Mouse (Mus musculus): ENCODE data around the gene Calhm2. TPM values are rescaled to one million over a fixed set of nuclear protein-coding genes. Genes with fewer than 3 reads are reported as not detected.
A peak's percentile ranks its signal among the peaks of the same experiment; 100 is the strongest.

Calhm2 gene
- polyA plus RNA-seq, 1 experiment from 2014 or later = 5.2 TPM

DNA sequence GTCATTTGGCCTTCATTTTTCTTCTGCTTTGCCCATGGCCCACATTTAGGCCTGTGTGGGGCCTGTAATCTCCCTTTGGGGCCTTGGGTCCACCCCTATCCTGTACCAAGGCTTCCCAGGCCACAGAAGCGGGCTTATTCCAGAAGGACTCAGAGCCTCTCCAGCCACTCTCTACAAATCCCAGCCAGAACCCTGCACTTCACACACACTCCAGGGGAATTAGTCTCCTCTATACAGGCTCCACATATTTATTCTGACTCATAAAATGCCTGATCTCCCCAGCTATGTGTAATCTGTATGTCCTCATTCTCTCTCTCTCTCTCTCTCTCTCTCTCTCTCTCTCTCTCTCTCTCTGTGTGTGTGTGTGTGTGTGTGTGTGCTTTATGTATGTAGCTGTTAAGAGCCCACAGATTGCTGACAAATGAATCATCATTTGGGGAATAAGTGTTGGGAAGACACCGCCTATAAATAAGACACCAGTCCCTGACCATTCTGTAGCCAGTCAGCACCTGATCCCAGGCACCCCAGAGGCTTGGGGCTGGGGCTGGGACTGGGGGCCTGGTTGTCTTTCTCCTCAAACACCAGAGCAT lies 38.9 kb upstream of the Calhm2 start:
- H3K36me3 ChIP-seq (ENCODE audit: control insufficient read depth, insufficient read depth) = no peaks in the 10 kb centered on the region
- 68% methylated on average over 2 of the region's 2 CpGs for WGBS
- H3K4me3 ChIP-seq (ENCODE audit: low read length) = no peak overlapping the region
- H3K4me1 ChIP-seq (ENCODE audit: control insufficient read depth, insufficient read depth, low read length) = peaks cover 3% of the 10 kb centered on the region; the same call in 1 of the 2 replicates
- H3K27ac ChIP-seq (ENCODE audit: low read length) = no peak overlapping the region
- ATAC-seq (replicated peaks; ENCODE audit: extremely low read depth, insufficient read depth, low FRiP score) = no peak
- no peak overlapping the region for H3K9ac ChIP-seq (ENCODE audit: low read length)
- H3K27me3 ChIP-seq (ENCODE audit: control insufficient read depth, insufficient read depth, low read length) = peaks cover 43% of the 10 kb centered on the region
- H3K4me2 ChIP-seq (ENCODE audit: low read depth, low read length) = no peak overlapping the region
- no peaks in the 10 kb centered on the region; the same call in 1 of the 2 replicates for H3K9me3 ChIP-seq (replicated peaks; ENCODE audit: control insufficient read depth, low read length)

- H3K9ac ChIP-seq (ENCODE audit: low read length) = no peak overlapping the region
- WGBS = 56% methylated on average over 2 of the region's 2 CpGs
- H3K27me3 ChIP-seq (ENCODE audit: control insufficient read depth, insufficient read depth, low read length) = peaks cover 34% of the 10 kb centered on the region
- H3K36me3 ChIP-seq (ENCODE audit: control insufficient read depth, insufficient read depth) = no peaks in the 10 kb centered on the region
- H3K4me2 ChIP-seq (ENCODE audit: low read depth, low read length) = no peak overlapping the region
- peaks cover 3% of the 10 kb centered on the region; the same call in 1 of the 2 replicates for H3K4me1 ChIP-seq (ENCODE audit: control insufficient read depth, insufficient read depth, low read length)
- no peak for ATAC-seq (replicated peaks; ENCODE audit: extremely low read depth, insufficient read depth, low FRiP score)
- H3K27ac ChIP-seq (ENCODE audit: low read length) = no peak overlapping the region
- H3K9me3 ChIP-seq (replicated peaks; ENCODE audit: control insufficient read depth, low read length) = no peaks in the 10 kb centered on the region
- no peak overlapping the region for H3K4me3 ChIP-seq (ENCODE audit: low read length)
Observed at GRCm38 (mm10) chr19:47175472-47175871, 37.4 kb upstream of the Calhm2 start.

DNA sequence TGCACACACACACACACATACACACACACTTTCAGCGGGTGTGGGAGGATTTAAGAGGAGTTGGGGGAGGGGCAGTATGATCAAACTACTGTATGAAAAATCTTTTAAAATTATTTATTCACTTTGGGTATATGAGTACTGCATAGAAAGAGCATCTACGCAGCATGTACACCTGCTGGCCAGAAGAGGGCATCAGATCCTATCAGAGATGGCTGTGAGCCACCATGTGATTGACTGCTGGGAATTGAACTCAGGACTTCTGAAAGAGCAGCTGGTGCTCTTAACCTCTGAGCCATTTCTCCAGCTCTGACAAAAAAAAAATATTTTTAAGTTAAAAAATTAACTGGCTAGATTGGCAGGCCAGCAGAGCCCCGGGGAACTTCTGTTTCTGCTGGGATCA lies 36.4 kb upstream of the Calhm2 start:
- ATAC-seq (replicated peaks; ENCODE audit: extremely low read depth, insufficient read depth, low FRiP score) = no peak
- 50% methylated on average over 3 of the region's 3 CpGs for WGBS
- H3K4me1 ChIP-seq (ENCODE audit: control insufficient read depth, insufficient read depth, low read length) = peaks cover 2% of the 10 kb centered on the region; the same call in 1 of the 2 replicates
- no peak overlapping the region for H3K4me2 ChIP-seq (ENCODE audit: low read depth, low read length)
- no peak overlapping the region for H3K9ac ChIP-seq (ENCODE audit: low read length)
- no peak overlapping the region for H3K4me3 ChIP-seq (ENCODE audit: low read length)
- H3K36me3 ChIP-seq (ENCODE audit: control insufficient read depth, insufficient read depth) = no peaks in the 10 kb centered on the region
- no peaks in the 10 kb centered on the region for H3K9me3 ChIP-seq (replicated peaks; ENCODE audit: control insufficient read depth, low read length)
- H3K27ac ChIP-seq (ENCODE audit: low read length) = no peak overlapping the region
- H3K27me3 ChIP-seq (ENCODE audit: control insufficient read depth, insufficient read depth, low read length) = peaks cover 25% of the 10 kb centered on the region

DNA sequence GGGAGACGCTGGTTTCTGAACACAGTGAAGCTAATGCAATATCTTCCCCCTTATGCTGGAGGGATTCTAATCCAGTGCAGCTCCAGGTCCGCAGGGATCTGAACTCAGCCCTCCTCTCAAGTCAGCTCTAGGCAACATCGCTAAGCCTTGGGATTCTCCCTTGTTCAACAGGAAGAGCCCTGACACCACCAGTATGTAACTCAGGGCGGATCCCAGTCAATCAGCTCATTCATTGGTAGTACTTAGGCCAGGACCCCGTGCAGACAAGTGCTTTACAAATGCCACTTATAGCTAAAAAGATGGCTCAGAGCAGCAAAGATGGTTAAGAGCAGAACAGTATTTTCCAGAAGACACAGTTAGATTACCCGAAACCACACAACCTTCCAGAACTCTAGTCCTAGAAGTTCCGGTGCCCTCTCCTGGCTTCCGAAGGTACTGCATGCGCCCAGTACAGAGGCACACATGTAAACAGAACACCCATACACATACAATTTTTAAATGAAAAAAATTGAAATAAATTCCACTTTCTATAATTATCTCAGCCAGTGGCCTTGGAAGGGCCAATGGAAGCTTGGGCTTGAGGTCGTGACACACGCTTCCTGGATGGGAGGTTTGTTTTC lies 30.8 kb upstream of the Calhm2 start:
- ATAC-seq (replicated peaks; ENCODE audit: extremely low read depth, insufficient read depth, low FRiP score) = peak; percentile 28
- WGBS = 19% methylated on average over 11 of the region's 11 CpGs
- peaks cover 12% of the 10 kb centered on the region; the same call in 1 of the 2 replicates for H3K27me3 ChIP-seq (ENCODE audit: control insufficient read depth, insufficient read depth, low read length)
- H3K36me3 ChIP-seq (ENCODE audit: control insufficient read depth, insufficient read depth) = no peaks in the 10 kb centered on the region
- no peak overlapping the region for H3K27ac ChIP-seq (ENCODE audit: low read length)
- peak overlapping the region; percentile 58 for H3K4me2 ChIP-seq (ENCODE audit: low read depth, low read length)
- peak overlapping the region; percentile 39 for H3K9ac ChIP-seq (ENCODE audit: low read length)
- H3K4me1 ChIP-seq (ENCODE audit: control insufficient read depth, insufficient read depth, low read length) = peaks cover 4% of the 10 kb centered on the region; the same call in 1 of the 2 replicates
- H3K9me3 ChIP-seq (replicated peaks; ENCODE audit: control insufficient read depth, low read length) = no peaks in the 10 kb centered on the region
- H3K4me3 ChIP-seq (ENCODE audit: low read length) = peak overlapping the region; percentile 31

DNA sequence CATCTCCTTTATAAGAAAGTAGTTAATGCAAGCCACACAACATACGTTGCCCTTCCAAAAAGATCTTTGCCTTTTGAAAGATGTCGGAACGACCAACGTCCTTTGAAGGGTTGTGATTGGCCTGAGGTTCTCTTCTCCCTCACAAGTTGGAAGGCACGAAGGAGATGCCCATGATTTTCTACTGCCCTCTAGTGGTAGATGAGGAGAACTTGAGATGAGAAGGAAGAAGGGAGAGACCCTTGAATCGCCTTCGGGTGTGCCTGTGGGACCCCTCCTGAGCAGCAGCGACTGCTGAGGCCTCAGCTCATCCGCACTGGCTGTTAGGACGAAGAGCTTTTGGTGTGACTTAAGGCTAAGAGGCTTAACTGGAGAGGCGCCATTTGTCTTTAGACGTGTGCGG lies 30.1 kb upstream of the Calhm2 start:
- Histone ChIP-seq H3K27me3 (ENCODE audit: control insufficient read depth, insufficient read depth, low read length) (peaks cover 7% of the 10 kb centered on the region; the same call in 1 of the 2 replicates), H3K9ac (ENCODE audit: low read length) (peak overlapping the region; percentile 39), H3K27ac (ENCODE audit: low read length) (no peak overlapping the region), H3K4me3 (ENCODE audit: low read length) (peak overlapping the region; percentile 31), H3K36me3 (ENCODE audit: control insufficient read depth, insufficient read depth) (no peaks in the 10 kb centered on the region), H3K4me2 (ENCODE audit: low read depth, low read length) (peak overlapping the region; percentile 58), H3K4me1 (ENCODE audit: control insufficient read depth, insufficient read depth, low read length) (peaks cover 4% of the 10 kb centered on the region; the same call in 1 of the 2 replicates), H3K9me3 (replicated peaks; ENCODE audit: control insufficient read depth, low read length) (no peaks in the 10 kb centered on the region)
- WGBS = 6% methylated on average over 13 of the region's 13 CpGs
- ATAC-seq (replicated peaks; ENCODE audit: extremely low read depth, insufficient read depth, low FRiP score) = peak; percentile 45; the same call in 1 of the 2 replicates

GRCm38 (mm10) chr19:47167617-47168214 lies 29.6 kb upstream of the Calhm2 start:
- H3K9me3 ChIP-seq (replicated peaks; ENCODE audit: control insufficient read depth, low read length) = no peaks in the 10 kb centered on the region
- H3K4me2 ChIP-seq (ENCODE audit: low read depth, low read length) = peak overlapping the region; percentile 58
- H3K9ac ChIP-seq (ENCODE audit: low read length) = no peak overlapping the region
- ATAC-seq (replicated peaks; ENCODE audit: extremely low read depth, insufficient read depth, low FRiP score) = no peak
- WGBS = 45% methylated on average over 7 of the region's 7 CpGs
- no peaks in the 10 kb centered on the region for H3K36me3 ChIP-seq (ENCODE audit: control insufficient read depth, insufficient read depth)
- no peak overlapping the region for H3K27ac ChIP-seq (ENCODE audit: low read length)
- 0 out of 2 replicates have a peak, but pooled peaks cover 3% of the 10 kb centered on the region for H3K27me3 ChIP-seq (ENCODE audit: control insufficient read depth, insufficient read depth, low read length)
- peaks cover 4% of the 10 kb centered on the region; the same call in 1 of the 2 replicates for H3K4me1 ChIP-seq (ENCODE audit: control insufficient read depth, insufficient read depth, low read length)
- H3K4me3 ChIP-seq (ENCODE audit: low read length) = no peak overlapping the region

GRCm38 (mm10) chr19:47166758-47167157 lies 28.7 kb upstream of the Calhm2 start:
- H3K9me3 ChIP-seq (replicated peaks; ENCODE audit: control insufficient read depth, low read length) = no peaks in the 10 kb centered on the region
- 42% methylated on average over 3 of the region's 3 CpGs for WGBS
- no peak overlapping the region for H3K4me3 ChIP-seq (ENCODE audit: low read length)
- peaks cover 4% of the 10 kb centered on the region; the same call in 1 of the 2 replicates for H3K4me1 ChIP-seq (ENCODE audit: control insufficient read depth, insufficient read depth, low read length)
- no peaks in the 10 kb centered on the region for H3K36me3 ChIP-seq (ENCODE audit: control insufficient read depth, insufficient read depth)
- no peak overlapping the region for H3K4me2 ChIP-seq (ENCODE audit: low read depth, low read length)
- ATAC-seq (replicated peaks; ENCODE audit: extremely low read depth, insufficient read depth, low FRiP score) = no peak
- no peak overlapping the region for H3K9ac ChIP-seq (ENCODE audit: low read length)
- no peak overlapping the region for H3K27ac ChIP-seq (ENCODE audit: low read length)
- H3K27me3 ChIP-seq (ENCODE audit: control insufficient read depth, insufficient read depth, low read length) = no peaks in the 10 kb centered on the region

GRCm38 (mm10) chr19:47163176-47163744 lies 25.2 kb upstream of the Calhm2 start:
- H3K9me3 ChIP-seq (replicated peaks; ENCODE audit: control insufficient read depth, low read length) = no peaks in the 10 kb centered on the region
- H3K27me3 ChIP-seq (ENCODE audit: control insufficient read depth, insufficient read depth, low read length) = no peaks in the 10 kb centered on the region
- H3K4me1 ChIP-seq (ENCODE audit: control insufficient read depth, insufficient read depth, low read length) = no peaks in the 10 kb centered on the region
- no peak overlapping the region for H3K4me2 ChIP-seq (ENCODE audit: low read depth, low read length)
- H3K27ac ChIP-seq (ENCODE audit: low read length) = no peak overlapping the region
- ATAC-seq (replicated peaks; ENCODE audit: extremely low read depth, insufficient read depth, low FRiP score) = no peak
- H3K9ac ChIP-seq (ENCODE audit: low read length) = no peak overlapping the region
- 87% methylated on average over 6 of the region's 6 CpGs for WGBS
- H3K4me3 ChIP-seq (ENCODE audit: low read length) = no peak overlapping the region
- no peaks in the 10 kb centered on the region for H3K36me3 ChIP-seq (ENCODE audit: control insufficient read depth, insufficient read depth)

GRCm38 (mm10) chr19:47161669-47162068 lies 23.6 kb upstream of the Calhm2 start:
- H3K9me3 ChIP-seq (replicated peaks; ENCODE audit: control insufficient read depth, low read length) = no peaks in the 10 kb centered on the region
- no peak overlapping the region for H3K4me3 ChIP-seq (ENCODE audit: low read length)
- H3K4me1 ChIP-seq (ENCODE audit: control insufficient read depth, insufficient read depth, low read length) = no peaks in the 10 kb centered on the region
- no peak overlapping the region for H3K9ac ChIP-seq (ENCODE audit: low read length)
- 71% methylated on average over 4 of the region's 4 CpGs for WGBS
- H3K27me3 ChIP-seq (ENCODE audit: control insufficient read depth, insufficient read depth, low read length) = no peaks in the 10 kb centered on the region
- H3K4me2 ChIP-seq (ENCODE audit: low read depth, low read length) = no peak overlapping the region
- no peaks in the 10 kb centered on the region for H3K36me3 ChIP-seq (ENCODE audit: control insufficient read depth, insufficient read depth)
- H3K27ac ChIP-seq (ENCODE audit: low read length) = no peak overlapping the region
- ATAC-seq (replicated peaks; ENCODE audit: extremely low read depth, insufficient read depth, low FRiP score) = no peak
